Mouse (Mus musculus) lung, postnatal 10 days (tissue): ENCODE measurements at regions not wholly inside any gene's neighbourhood (a gene's known extent, or its start where the extent isn't known, plus 50 kb on each side); places are given as distances from the start of the nearest gene placed in this dataset.

ENCODE experiments used
- DNase-seq: peaks from one replicate; pipeline ENCODE4 v3.0.0; 2021

DNA sequence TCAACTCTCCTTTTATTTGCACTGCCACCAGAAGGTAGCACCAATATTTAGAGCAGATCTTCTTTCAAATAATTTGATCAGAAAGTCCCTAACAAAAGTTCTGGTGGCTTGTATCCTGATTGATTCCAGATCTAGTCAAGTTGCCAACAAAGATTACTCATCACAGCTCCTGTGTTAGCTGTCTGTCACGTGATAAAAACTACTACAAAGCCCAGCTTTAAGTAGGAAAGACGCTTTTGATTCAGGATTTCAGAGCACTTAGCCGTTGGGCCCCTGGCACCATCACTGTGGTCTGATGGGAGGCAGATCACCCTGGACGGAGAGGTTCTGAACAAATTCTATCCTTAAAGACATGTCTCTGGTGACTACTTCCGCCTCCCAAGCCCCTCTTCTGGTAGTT lies 241.6 kb upstream of the Il12b start:
- DNase-seq = no peak

- DNase-seq = no peak
Observed at GRCm38 (mm10) chr11:44161734-44162418, 238.0 kb upstream of the Il12b start.

DNA sequence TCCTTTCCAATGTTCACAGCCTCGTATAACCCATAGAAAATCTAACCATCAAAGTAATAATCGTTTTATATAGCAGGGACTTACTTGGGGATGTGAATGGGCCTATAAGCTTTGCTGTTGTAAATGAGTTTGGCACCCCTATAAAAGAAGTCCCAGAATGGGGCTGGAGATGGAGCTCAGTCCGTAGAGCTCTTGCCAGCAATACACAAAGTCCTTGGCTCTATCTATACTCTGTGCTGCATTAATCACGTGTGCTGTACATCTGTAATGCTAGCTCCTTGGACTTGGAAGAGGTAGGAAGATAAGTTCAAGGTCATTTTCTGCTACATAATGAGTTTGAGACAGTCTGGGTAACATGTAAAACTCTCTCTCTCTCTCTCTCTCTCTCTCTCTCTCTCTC lies 236.8 kb upstream of the Il12b start:
- no peak for DNase-seq

- no peak for DNase-seq
Observed at GRCm38 (mm10) chr11:44163748-44164147, 236.1 kb upstream of the Il12b start.

DNA sequence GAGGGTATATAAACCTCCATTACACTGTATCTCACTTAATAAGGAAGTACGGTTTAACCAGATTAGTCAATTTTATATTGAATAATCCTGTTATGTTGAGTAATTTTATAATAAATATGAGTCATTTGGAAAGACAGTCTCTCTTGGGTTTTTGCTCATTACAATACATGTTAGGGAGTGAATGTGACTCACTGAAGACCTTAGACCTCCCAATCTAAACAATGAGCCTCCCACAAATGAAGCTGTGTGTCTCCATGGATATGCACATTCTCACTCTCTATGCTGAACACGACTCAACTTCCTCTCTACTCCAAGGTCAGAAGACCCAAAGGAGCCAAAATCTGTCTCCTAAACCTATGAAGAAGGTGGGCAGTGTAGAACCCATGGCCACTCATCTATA lies 235.7 kb upstream of the Il12b start:
- DNase-seq = no peak

GRCm38 (mm10) chr11:44167724-44168500 lies 232.0 kb upstream of the Il12b start:
- no peak for DNase-seq

GRCm38 (mm10) chr11:44172478-44172877 lies 227.4 kb upstream of the Il12b start:
- peak; percentile 49 for DNase-seq

GRCm38 (mm10) chr11:44173196-44173595 lies 226.7 kb upstream of the Il12b start:
- no peak for DNase-seq

DNA sequence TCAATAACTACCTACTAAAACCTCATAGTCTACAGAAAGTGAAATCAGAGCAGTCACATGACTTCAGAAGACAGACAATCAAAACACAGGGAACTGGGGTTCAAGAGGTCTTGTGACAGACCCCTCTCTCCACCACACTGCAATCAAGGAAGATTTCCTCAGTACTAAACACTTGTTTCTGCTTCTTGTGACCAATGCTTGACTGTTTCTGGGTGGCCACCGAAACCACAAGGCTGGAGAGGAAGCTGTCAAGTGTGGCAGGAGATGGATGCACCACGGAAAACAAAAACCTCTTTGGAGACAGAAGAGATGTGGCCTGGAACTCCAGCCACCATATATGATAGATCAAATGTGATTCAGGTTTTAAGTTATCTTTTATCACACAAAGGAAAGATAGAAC lies 225.3 kb upstream of the Il12b start:
- DNase-seq = no peak

DNA sequence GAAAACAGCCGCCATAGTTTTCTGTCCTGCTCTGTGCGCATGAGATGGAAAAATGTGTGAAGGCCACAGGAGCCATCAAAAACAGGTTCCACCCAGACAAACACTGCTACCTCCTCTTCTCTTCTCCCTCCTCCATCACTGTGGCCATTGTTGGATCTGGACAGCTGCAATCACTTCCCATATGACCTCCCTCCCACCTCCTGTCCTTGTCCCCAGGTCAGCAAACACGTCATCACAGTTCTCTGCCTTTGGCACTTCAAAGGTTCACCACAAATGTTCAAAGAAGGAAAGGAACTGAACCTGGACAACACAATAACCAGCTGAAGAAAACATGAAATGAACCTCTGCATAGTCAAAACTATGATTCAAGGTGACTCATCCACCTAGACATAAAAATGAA lies 220.2 kb upstream of the Il12b start:
- no peak for DNase-seq

DNA sequence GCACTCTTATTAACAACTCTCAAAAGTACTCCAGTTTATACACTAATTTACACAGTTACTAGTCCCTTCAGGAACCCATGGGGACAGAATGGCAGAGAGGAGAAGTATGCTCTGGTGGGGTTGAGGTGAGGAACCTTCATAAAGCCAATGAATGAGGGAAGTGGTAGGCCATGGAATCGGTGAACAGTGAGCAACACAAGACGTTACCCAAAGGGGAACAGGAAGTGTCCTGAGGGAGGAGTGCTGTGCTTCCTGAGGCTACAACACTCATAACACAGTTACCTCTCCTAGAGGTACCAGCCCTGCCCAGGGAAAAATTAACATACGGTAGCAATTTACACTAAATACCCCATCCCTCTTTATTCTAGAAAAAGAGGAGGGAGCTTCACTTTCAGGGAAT lies 216.0 kb upstream of the Il12b start:
- no peak for DNase-seq

DNA sequence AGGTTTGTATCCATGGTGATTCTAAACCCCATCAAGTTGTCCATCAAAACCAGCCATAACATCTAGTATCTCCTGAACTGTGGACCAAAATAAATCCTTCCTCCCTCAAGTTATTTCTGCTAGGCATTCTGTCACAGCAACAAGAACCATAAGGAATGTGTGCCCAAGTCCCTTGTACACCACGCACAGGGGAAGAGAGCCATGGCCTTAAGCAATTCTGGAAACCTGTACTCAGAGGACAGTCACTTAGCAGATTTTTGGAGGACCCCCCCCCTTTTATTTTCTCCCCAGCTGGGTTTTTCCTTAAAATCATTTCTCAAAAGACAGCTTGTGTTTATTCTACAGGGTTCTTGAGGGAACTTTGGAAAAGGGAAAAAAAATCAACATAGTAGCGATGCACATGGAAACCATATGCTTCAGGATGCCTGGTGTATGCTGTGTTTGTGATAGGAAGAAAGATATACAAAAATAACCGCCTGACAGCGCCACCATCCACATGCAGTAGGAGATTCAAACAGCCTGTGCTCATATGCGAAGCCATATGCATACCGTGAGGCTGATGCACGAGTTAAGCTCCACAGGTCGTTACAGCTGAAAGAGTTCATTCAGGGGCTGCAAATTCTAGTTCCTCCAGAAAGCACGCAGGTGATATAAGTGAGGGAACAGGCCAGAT lies 214.5 kb upstream of the Il12b start:
- DNase-seq = no peak

GRCm38 (mm10) chr11:44188202-44188601 lies 211.7 kb upstream of the Il12b start:
- DNase-seq = no peak

DNA sequence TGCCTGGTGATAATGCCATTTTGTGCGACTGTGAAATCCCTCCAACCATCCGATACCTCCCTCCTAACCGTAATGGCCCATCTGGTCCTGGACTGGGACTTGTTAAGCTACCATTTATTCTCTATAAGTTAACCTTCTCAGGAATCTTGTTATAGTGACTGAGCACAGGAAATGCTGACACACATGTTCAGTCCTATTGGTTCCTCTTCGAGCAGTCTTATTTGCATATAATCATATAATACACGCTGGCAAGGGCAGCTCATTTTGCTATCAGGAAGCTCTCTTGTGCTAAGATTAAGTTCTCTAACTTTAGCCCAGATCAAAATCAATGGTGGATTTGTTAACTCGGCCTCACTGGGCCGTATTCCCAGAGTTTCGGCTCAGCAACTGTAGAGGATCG lies 206.1 kb upstream of the Il12b start:
- DNase-seq = no peak

- no peak for DNase-seq
Observed at GRCm38 (mm10) chr11:44202716-44203115, 197.1 kb upstream of the Il12b start.

GRCm38 (mm10) chr11:44204384-44204783 lies 195.5 kb upstream of the Il12b start:
- DNase-seq = no peak

DNA sequence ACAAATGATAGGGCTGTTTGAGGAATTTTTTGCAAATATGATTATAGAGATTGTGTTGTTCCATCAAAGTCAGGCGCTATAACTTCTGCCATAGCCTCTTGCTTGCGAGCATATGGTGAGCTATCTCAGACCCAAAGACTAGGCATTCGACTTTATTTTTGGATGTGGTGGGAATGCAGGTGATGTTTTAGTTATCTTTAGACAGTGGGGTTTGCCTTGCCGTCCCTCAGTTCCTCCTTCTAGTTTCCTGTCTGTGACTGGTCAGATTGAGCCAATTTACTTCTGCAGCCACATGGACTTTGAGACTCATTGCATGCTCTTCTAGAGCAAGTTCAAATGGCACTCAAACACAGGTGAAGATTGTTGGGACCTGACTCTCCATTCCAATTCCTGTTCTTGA lies 193.0 kb upstream of the Il12b start:
- DNase-seq = no peak

- DNase-seq = peak; percentile 80
Observed at GRCm38 (mm10) chr11:44211871-44212441, 187.9 kb upstream of the Il12b start.

GRCm38 (mm10) chr11:44214095-44214494 lies 185.8 kb upstream of the Il12b start:
- DNase-seq = no peak

DNA sequence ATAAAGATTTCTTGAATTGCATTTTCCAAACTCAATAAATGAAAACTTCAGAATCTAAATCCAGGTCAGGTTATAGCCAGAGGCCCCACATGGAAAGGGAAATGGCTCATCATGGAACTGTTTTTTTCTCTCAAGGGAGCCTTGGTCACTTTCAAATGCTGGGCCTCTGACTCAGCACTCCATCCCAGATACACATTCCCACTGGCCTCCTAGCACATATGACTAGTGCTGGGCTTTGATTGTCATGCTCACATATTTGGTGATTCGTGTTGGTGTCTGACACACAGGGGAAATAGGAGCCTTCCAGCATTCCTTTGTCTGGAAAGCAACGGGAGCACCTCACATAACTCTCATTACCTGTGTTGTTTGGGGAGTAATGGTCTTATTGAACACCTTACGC lies 183.5 kb upstream of the Il12b start:
- no peak for DNase-seq

DNA sequence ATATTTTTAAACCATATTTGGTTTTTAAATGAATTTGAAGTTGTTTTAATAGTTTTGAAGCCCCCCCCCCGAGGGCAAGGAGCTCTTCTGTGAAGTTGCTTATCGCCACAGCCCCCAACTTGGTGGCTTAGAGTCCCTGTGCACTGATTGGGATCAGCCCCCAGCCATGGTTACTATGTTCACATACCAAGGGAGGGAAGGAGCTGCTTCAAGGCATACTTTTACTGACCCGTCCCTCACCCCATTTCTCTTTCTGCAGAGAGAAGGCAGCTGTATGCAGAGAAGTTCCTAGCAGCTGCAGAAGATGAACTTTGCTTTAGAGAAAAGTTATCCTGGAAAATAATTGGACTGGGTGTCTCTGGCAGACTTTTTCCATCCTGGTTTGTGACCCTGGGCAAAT lies 179.9 kb upstream of the Il12b start:
- DNase-seq = peak; percentile 21

DNA sequence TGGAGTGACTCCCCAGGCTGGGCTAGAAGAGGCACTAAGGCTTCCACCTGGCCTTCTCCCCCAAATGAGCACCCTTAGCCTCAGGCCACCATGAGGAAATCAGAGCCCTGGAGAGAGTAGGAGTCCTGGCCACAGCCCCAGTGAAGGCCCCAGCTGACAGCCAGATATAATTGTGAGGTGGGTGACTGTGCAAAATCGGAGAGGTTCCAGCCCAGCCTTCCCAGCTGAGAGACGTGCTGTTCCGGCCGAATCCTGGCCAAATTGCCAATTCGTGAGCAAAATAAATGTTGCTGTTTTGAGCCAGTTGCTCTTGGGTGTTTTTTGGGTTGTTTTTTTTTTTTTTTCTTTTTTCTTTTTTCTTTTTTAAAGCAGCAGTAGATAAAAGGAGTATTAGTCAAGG lies 169.9 kb upstream of the Il12b start:
- peak; percentile 30 for DNase-seq

- DNase-seq = no peak
Observed at GRCm38 (mm10) chr11:44235456-44235855, 164.4 kb upstream of the Il12b start.

GRCm38 (mm10) chr11:44238051-44238450 lies 161.8 kb upstream of the Il12b start:
- no peak for DNase-seq
